Mouse (Mus musculus) cortical plate, adult 2 months (tissue): ENCODE data around the gene Trim2.

Experiments used
- CTCF ChIP-seq: fragments of 200-500 bp; IDR thresholded peaks from 2 replicates; pipeline ENCODE4 v1.5.1; 2011; ENCODE audit warnings: mild to moderate bottlenecking, control low read depth, low read length; ENCODE audit not compliant: insufficient read depth; ENCODE audit errors: extremely low read depth
- POLR2A ChIP-seq: fragments of 200-500 bp; IDR thresholded peaks from 2 replicates; pipeline ENCODE4 v1.6.1; 2011; ENCODE audit warnings: mild to moderate bottlenecking, low read length, control low read depth; ENCODE audit not compliant: insufficient read depth; ENCODE audit errors: extremely low read depth

DNA sequence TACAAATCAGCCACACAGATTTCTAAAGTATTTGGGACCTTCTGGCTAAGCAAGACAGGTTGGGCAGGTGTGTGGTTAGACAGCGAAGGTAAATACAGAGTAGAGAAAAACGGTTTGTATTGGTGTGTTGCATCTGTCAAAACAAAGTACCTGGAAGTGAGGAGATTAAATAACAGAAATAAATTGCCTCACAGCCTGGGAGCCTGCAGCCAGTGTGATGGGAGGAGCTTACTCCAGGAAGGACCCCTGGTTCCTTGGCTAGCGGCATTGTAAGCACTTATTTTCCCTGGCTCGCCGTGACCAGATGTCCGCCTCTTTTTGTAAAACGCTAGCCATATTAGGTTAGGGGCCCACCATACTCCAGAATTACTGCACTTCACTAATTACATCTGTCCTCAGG is 45.8 kb downstream of the Trim2 start:
- TF ChIP-seq POLR2A: no peak
- TF ChIP-seq CTCF: no peak
